Mouse (Mus musculus) myocyte (in vitro differentiated cells): Measurements from ENCODE around the gene Tfpt. TPM values are rescaled to one million over a fixed set of nuclear protein-coding genes. Genes with fewer than 3 reads are reported as not detected.

ENCODE experiments used
- H3K27me3 ChIP-seq: one replicate; pipeline ENCODE4 v1.6.1; 2011; ENCODE audit not compliant: control insufficient read depth, insufficient read depth, insufficient read length
- H3K36me3 ChIP-seq: one replicate; pipeline ENCODE4 v1.6.1; 2011; ENCODE audit not compliant: control insufficient read depth, insufficient read depth
- H3K4me2 ChIP-seq: one replicate; pipeline ENCODE4 v1.6.1; 2011; ENCODE audit warnings: low read depth, control low read depth
- H3K4me3 ChIP-seq: one replicate; pipeline ENCODE4 v1.5.1; 2011; ENCODE audit warnings: mild to moderate bottlenecking, control low read depth, moderate library complexity
- H3K79me2 ChIP-seq: one replicate; pipeline ENCODE4 v1.6.1; 2011; ENCODE audit not compliant: control insufficient read depth, insufficient read depth
- H3ac ChIP-seq: one replicate; pipeline ENCODE4 v1.6.1; 2011; ENCODE audit not compliant: control insufficient read depth, insufficient read length
- CEBPB ChIP-seq: IDR thresholded peaks from 2 replicates; pipeline ENCODE4 v1.6.1; 2011; ENCODE audit warnings: mild to moderate bottlenecking, moderate library complexity; ENCODE audit not compliant: poor library complexity, insufficient read depth, severe bottlenecking
- E2F4 ChIP-seq: IDR thresholded peaks from one replicate; pipeline ENCODE4 v1.6.1; 2011; ENCODE audit warnings: mild to moderate bottlenecking, control low read depth, moderate library complexity; ENCODE audit not compliant: insufficient read depth
- MAX ChIP-seq: IDR thresholded peaks from one replicate; pipeline ENCODE4 v1.6.1; 2011; ENCODE audit warnings: low read depth, mild to moderate bottlenecking, control low read depth
- MYOD1 ChIP-seq, 3 experiments: IDR thresholded peaks; one replicate each; pipeline ENCODE4 v1.6.1; 2011; ENCODE audit warnings: control low read depth in 2 of 3, low read depth in 2 of 3, mild to moderate bottlenecking in 2 of 3, moderate library complexity in 1 of 3; ENCODE audit not compliant: insufficient read length in 2 of 3, control insufficient read depth in 1 of 3
- MYOG ChIP-seq, 3 experiments: IDR thresholded peaks; one replicate each; pipeline ENCODE4 v1.6.1; 2011; ENCODE audit warnings: control low read depth in 2 of 3, low read depth in 2 of 3, mild to moderate bottlenecking in 2 of 3; ENCODE audit not compliant: insufficient read length in 2 of 3, control insufficient read depth in 1 of 3, insufficient read depth in 1 of 3
- POLR2A ChIP-seq: IDR thresholded peaks from one replicate; pipeline ENCODE4 v1.6.1; 2011; ENCODE audit warnings: low read depth, mild to moderate bottlenecking, control low read depth, moderate library complexity; ENCODE audit not compliant: insufficient read length
- POLR2AphosphoS2 ChIP-seq: IDR thresholded peaks from one replicate; pipeline ENCODE4 v1.6.1; 2011; ENCODE audit warnings: low read depth, control low read depth; ENCODE audit not compliant: insufficient read length
- REST ChIP-seq: IDR thresholded peaks from one replicate; pipeline ENCODE4 v1.6.1; 2011; ENCODE audit warnings: mild to moderate bottlenecking, control low read depth, moderate library complexity; ENCODE audit not compliant: insufficient read depth, insufficient read length
- SRF ChIP-seq: IDR thresholded peaks from one replicate; pipeline ENCODE4 v1.6.1; 2011; ENCODE audit warnings: low read depth; ENCODE audit not compliant: control insufficient read depth, insufficient read length
- TCF12 ChIP-seq: IDR thresholded peaks from one replicate; pipeline ENCODE4 v1.6.1; 2011; ENCODE audit warnings: mild to moderate bottlenecking, control low read depth; ENCODE audit not compliant: poor library complexity, insufficient read depth, severe bottlenecking
- TCF3 ChIP-seq: IDR thresholded peaks from one replicate; pipeline ENCODE4 v1.6.1; 2011; ENCODE audit warnings: low read depth, control low read depth; ENCODE audit not compliant: insufficient read length
- USF1 ChIP-seq: IDR thresholded peaks from one replicate; pipeline ENCODE4 v1.6.1; 2011; ENCODE audit warnings: low read depth, mild to moderate bottlenecking, control low read depth, moderate library complexity
- polyA plus RNA-seq: library from polyadenylated mRNA; unstranded; fragments of >200 nt; fragmentation: generic; extraction: Trizol; gene quantifications from one replicate; pipeline ENCODE4 v1.2.1, GENCODE M21; 2012; ENCODE audit warnings: missing spikeins

Gene Tfpt
- polyA plus RNA-seq, 1 experiment: 27.2 TPM

DNA sequence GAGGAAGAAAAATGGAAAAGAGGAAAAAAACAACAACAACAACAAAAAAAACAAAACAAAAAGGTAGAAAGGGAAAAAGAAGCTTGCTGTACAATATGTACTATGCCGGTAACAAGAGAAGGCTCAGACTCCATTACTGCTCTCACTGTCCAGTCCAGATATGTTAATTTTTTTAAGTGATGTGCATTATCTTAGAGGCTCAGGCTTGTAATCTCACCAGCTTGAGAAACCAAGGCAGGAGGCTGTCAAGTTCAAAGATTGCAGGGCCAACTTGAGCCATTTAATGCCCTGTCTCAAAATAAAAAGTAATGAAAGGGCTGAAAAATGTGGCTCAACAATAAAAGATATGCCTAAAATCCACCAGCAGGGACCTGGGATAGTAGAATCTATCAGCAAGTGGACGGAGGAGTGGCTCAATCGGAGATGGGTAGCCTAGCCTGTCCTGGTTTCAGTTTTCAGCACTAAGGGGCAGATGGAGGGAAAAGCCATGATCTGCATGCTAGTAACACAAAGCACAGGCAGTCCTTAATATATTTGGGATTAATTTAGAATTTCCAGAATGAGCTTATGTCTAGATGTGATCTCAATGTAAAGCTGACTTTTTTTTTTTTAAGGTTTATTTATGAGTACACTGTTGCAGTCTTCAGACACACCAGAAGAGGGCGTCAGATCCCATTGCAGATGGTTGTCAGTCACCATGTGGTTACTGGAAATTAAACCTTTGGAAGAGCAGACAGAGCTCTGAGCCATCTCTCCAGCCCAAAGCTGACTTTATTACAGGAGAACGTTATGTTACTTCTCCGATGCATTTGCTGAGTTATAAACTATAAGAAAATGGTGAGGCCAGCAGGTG lies 13.1 kb downstream of the Tfpt start:
- H3K79me2 ChIP-seq: peaks cover 12% of the 10 kb centered on the region
- H3K36me3 ChIP-seq: no peaks in the 10 kb centered on the region
- TF ChIP-seq MYOG (IDR thresholded peaks at IDR 0.05; ENCODE audit: control insufficient read depth in 1 of 3, insufficient read depth in 1 of 3, insufficient read length in 2 of 3, low read depth in 2 of 3): no peak
- TF ChIP-seq POLR2A: no peak
- no peak for TF ChIP-seq MAX
- no peak for TF ChIP-seq REST
- TF ChIP-seq CEBPB: no peak
- TF ChIP-seq MYOD1 (IDR thresholded peaks at IDR 0.05; ENCODE audit: control insufficient read depth in 1 of 3, insufficient read length in 2 of 3, low read depth in 2 of 3): no peak
- no peak for TF ChIP-seq TCF3
- TF ChIP-seq USF1: no peak
- TF ChIP-seq POLR2AphosphoS2: no peak
- no peak for TF ChIP-seq E2F4
- no peak for TF ChIP-seq SRF
- TF ChIP-seq TCF12: no peak
- peak overlapping the region; percentile 3 for H3K4me2 ChIP-seq
- peak overlapping the region; percentile 64 for H3K4me3 ChIP-seq
- H3K27me3 ChIP-seq: peaks cover 13% of the 10 kb centered on the region
- H3ac ChIP-seq: peak overlapping the region; percentile 38

DNA sequence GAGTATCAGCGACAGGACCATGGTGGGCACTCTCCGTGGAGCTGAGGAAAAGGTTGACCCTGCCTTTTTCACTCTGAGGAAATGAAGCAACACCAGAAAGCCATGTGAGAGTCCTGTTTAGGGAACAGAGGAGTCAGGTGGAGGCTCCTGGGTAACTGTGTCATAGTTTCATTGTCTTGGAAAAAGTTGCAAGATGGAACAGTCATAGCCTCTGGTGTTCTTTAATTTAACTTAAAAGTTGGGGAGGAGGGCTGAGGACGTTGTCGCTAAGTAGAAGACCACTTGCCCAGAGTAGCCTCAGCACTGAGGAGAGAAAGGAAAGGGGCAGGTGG lies 13.7 kb downstream of the Tfpt start, which contains the start of gene Oscar:
Oscar (minus strand) TSS at position 101 of the 332 bp plus-strand sequence.
- TF ChIP-seq CEBPB (no peak), REST (no peak), USF1 (no peak), MYOD1 (IDR thresholded peaks at IDR 0.05; ENCODE audit: control insufficient read depth in 1 of 3, insufficient read length in 2 of 3, low read depth in 2 of 3) (no peak), TCF3 (no peak)
- Histone ChIP-seq H3K79me2 (peaks cover 12% of the 10 kb centered on the region), H3ac (peak within 1 kb of the TSS; percentile 38), H3K4me3 (peak within 1 kb of the TSS; percentile 64), H3K4me2 (peak within 1 kb of the TSS; percentile 3), H3K36me3 (no peaks in the 10 kb centered on the region), H3K27me3 (peaks cover 19% of the 10 kb centered on the region)

DNA sequence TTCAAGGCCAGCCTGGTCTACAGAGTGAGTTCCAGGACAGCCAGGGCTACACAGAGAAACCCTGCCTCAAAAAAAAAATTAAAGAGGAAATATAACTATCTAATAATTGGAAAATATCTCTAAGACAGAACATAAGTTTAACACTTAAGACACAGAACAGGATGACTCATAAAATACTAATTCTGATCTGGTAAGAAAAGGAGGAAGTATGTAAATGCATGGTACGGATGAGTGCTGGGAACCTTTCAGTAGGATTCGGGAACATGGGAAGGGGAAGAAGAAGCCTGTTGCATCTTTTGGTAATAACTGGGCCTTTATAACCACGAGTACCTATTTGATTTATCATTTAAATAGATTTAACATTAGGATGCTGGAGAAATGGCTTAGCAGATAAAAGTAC lies 15.7 kb downstream of the Tfpt start:
- TF ChIP-seq TCF12 (no peak), MAX (no peak), USF1 (no peak)
- no peak overlapping the region for H3K4me3 ChIP-seq
- H3K4me2 ChIP-seq: no peak overlapping the region
- no peak overlapping the region for H3ac ChIP-seq
- H3K36me3 ChIP-seq: no peaks in the 10 kb centered on the region
- H3K27me3 ChIP-seq: peaks cover 25% of the 10 kb centered on the region
- peaks cover 11% of the 10 kb centered on the region for H3K79me2 ChIP-seq

DNA sequence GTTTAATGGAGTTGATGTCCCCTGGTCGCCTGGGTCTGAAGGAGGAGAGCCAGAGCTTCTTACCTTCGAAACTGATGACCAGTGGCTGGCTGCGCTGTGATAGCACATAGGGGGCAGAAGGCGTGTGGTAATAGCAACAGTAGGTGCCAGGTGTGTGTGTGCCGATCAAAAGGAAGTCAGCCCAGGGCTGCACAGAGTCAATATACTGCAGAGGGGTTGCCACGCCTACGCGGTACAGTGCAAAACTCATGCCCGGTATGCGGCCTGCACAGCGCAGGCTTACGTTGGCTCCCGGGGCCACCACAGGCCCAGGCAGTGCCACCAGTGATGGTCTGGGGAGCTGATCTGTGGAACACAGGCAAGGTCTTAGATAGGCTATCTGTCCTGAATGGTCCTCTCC lies 18.7 kb downstream of the Tfpt start:
- no peak overlapping the region for H3ac ChIP-seq
- TF ChIP-seq REST (no peak), E2F4 (no peak), CEBPB (no peak), SRF (no peak), MYOD1 (IDR thresholded peaks at IDR 0.05; ENCODE audit: control insufficient read depth in 1 of 3, insufficient read length in 2 of 3, low read depth in 2 of 3) (no peak), POLR2AphosphoS2 (no peak), MAX (no peak), TCF3 (no peak), TCF12 (no peak), MYOG (IDR thresholded peaks at IDR 0.05; ENCODE audit: control insufficient read depth in 1 of 3, insufficient read depth in 1 of 3, insufficient read length in 2 of 3, low read depth in 2 of 3) (no peak)
- H3K4me2 ChIP-seq: no peak overlapping the region
- no peak overlapping the region for H3K4me3 ChIP-seq
- no peaks in the 10 kb centered on the region for H3K36me3 ChIP-seq
- peaks cover 25% of the 10 kb centered on the region for H3K27me3 ChIP-seq
- H3K79me2 ChIP-seq: no peaks in the 10 kb centered on the region

DNA sequence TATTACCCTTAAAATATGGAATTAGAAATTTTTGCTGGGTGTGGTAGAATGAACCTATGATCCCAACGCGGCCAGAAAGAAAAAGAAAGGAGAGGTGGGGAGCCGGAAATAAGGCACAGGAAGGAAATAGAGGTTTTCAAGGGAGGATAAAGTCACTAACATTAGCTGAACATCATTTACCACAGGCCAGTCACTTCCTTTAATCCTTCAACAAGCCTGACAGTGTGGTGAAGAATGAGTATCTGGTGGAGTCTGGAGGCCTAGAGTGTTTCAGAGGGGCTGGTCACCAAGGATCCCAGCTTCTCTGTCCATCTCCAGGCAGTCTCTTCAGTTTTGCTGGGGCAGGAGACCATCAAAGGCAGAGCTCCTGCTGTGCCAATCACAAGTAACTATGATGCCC lies 19.3 kb downstream of the Tfpt start:
- Histone ChIP-seq H3K36me3 (no peaks in the 10 kb centered on the region), H3K27me3 (peaks cover 23% of the 10 kb centered on the region), H3K4me3 (no peak overlapping the region), H3K79me2 (no peaks in the 10 kb centered on the region), H3ac (no peak overlapping the region), H3K4me2 (no peak overlapping the region)
- TF ChIP-seq MYOG (IDR thresholded peaks at IDR 0.05; ENCODE audit: control insufficient read depth in 1 of 3, insufficient read depth in 1 of 3, insufficient read length in 2 of 3, low read depth in 2 of 3): no peak
- no peak for TF ChIP-seq TCF12
